Mouse (Mus musculus): Measurements from ENCODE around the gene Cfap100. TPM values are rescaled to one million over a fixed set of nuclear protein-coding genes. Genes with fewer than 3 reads are reported as not detected.

The Cfap100 gene
- total RNA-seq, 1 experiment: 0.98 TPM

DNA sequence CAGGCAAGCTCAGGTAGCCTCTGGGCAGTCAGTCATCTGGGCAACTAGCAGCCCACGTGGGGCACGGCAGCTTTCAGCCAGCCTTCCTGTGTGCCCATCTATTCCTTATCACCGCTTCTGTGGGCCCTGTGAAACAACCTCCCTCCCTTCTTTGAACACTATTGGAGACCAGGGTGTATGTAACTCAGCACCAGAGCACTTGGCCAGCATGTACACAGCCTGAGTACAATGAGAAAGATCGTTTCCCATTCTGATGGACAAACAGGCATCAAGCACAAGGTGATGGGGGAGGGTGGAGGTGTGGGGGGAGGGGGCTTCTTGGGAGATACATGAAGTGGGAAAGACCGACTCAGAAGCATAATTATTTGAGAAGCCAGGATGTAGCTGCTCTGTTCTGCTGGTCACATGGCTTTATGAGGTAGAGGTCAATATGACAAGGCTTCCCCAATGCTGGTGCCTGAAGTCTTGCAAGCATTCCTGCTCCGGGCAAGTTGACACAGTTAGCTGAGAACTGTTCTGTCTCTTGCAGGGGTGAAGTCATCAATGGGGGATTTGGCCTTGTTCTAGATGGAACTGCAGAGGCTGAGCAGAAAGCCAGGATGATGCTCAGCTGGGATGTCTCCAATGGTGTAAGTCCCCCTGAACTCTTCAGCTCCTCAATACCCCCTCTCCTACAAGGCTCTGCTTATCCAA, 67.5 kb downstream of the Cfap100 start:
- H3K9ac ChIP-seq (ENCODE audit: insufficient read depth, low read depth, low read length, poor library complexity, severe bottlenecking): no peak overlapping the region
- in situ Hi-C loops (cut with MboI; ENCODE audit: low sequenced_read_pairs in 2 of 2, unreplicated experiment in 2 of 2): no loop called here
- no peak for TF ChIP-seq CHD2 (IDR thresholded peaks at IDR 0.05; ENCODE audit: low read depth, low read length)
- no peak for TF ChIP-seq ZNF384 (IDR thresholded peaks at IDR 0.05; ENCODE audit: low read depth, low read length)
- TF ChIP-seq HCFC1 (IDR thresholded peaks at IDR 0.05; ENCODE audit: borderline replicate concordance, insufficient read depth, low read length): no peak
- TF ChIP-seq ZC3H11A (IDR thresholded peaks at IDR 0.05; ENCODE audit: borderline replicate concordance, low read depth, low read length): no peak
- no peak for TF ChIP-seq MAFK (IDR thresholded peaks at IDR 0.05; ENCODE audit: insufficient read depth, low read depth, low read length)
- no peak overlapping the region for H3K27ac ChIP-seq (ENCODE audit: insufficient read depth, low read depth, low read length, poor library complexity, severe bottlenecking)
- peaks cover 2 to 7% of the 10 kb centered on the region in 2 experiments; a peak in 1 of 4 replicates for H3K4me1 ChIP-seq (ENCODE audit: control insufficient read depth in 2 of 2, insufficient read depth in 2 of 2, low read length in 2 of 2, poor library complexity in 1 of 2)
- H3K4me3 ChIP-seq (ENCODE audit: insufficient read depth in 1 of 2, low read depth in 1 of 2, low read length in 2 of 2, poor library complexity in 1 of 2, severe bottlenecking in 1 of 2): no peak overlapping the region
- DNase-seq (ENCODE audit: low read depth, low spot score): peak; percentile 17
- H3K36me3 ChIP-seq (ENCODE audit: control insufficient read depth, insufficient read depth, low read length, poor library complexity, severe bottlenecking): no peaks in the 10 kb centered on the region
- H3K9me3 ChIP-seq (ENCODE audit: control insufficient read depth, insufficient read depth, low read depth, low read length): no peaks in the 10 kb centered on the region

GRCm38 (mm10) chr6:90360024-90360781, 68.4 kb downstream of the Cfap100 start:
- in situ Hi-C loops (cut with MboI; ENCODE audit: low sequenced_read_pairs in 2 of 2, unreplicated experiment in 2 of 2): no loop called here

GRCm38 (mm10) chr6:90359445-90359844, 69.2 kb downstream of the Cfap100 start:
- TF ChIP-seq MAFK (IDR thresholded peaks at IDR 0.05; ENCODE audit: insufficient read depth, low read depth, low read length) (no peak), ZC3H11A (IDR thresholded peaks at IDR 0.05; ENCODE audit: borderline replicate concordance, low read depth, low read length) (no peak), HCFC1 (IDR thresholded peaks at IDR 0.05; ENCODE audit: borderline replicate concordance, insufficient read depth, low read length) (no peak), CHD2 (IDR thresholded peaks at IDR 0.05; ENCODE audit: low read depth, low read length) (no peak)
- in situ Hi-C loops (cut with MboI; ENCODE audit: low sequenced_read_pairs in 2 of 2, unreplicated experiment in 2 of 2): no loop called here
- Histone ChIP-seq H3K9ac (ENCODE audit: insufficient read depth, low read depth, low read length, poor library complexity, severe bottlenecking) (no peak overlapping the region), H3K27ac (ENCODE audit: insufficient read depth, low read depth, low read length, poor library complexity, severe bottlenecking) (no peak overlapping the region), H3K4me1 (ENCODE audit: control insufficient read depth in 2 of 2, insufficient read depth in 2 of 2, low read length in 2 of 2, poor library complexity in 1 of 2) (peaks cover 2 to 7% of the 10 kb centered on the region in 2 experiments; a peak in 1 of 4 replicates), H3K4me3 (ENCODE audit: insufficient read depth in 1 of 2, low read depth in 1 of 2, low read length in 2 of 2, poor library complexity in 1 of 2, severe bottlenecking in 1 of 2) (no peak overlapping the region), H3K9me3 (ENCODE audit: control insufficient read depth, insufficient read depth, low read depth, low read length) (no peaks in the 10 kb centered on the region), H3K36me3 (ENCODE audit: control insufficient read depth, insufficient read depth, low read length, poor library complexity, severe bottlenecking) (no peaks in the 10 kb centered on the region)
- no peak for DNase-seq (ENCODE audit: low read depth, low spot score)

More at GRCm38 (mm10) chr6:90360024-90360781, 68.4 kb downstream of the Cfap100 start:
- H3K9ac ChIP-seq (ENCODE audit: insufficient read depth, low read depth, low read length, poor library complexity, severe bottlenecking): no peak overlapping the region
- H3K9me3 ChIP-seq (ENCODE audit: control insufficient read depth, insufficient read depth, low read depth, low read length): no peaks in the 10 kb centered on the region
- peak; percentile 20 for DNase-seq (ENCODE audit: low read depth, low spot score)
- TF ChIP-seq HCFC1 (IDR thresholded peaks at IDR 0.05; ENCODE audit: borderline replicate concordance, insufficient read depth, low read length) (no peak), MAFK (IDR thresholded peaks at IDR 0.05; ENCODE audit: insufficient read depth, low read depth, low read length) (no peak), ZC3H11A (IDR thresholded peaks at IDR 0.05; ENCODE audit: borderline replicate concordance, low read depth, low read length) (no peak), ZNF384 (IDR thresholded peaks at IDR 0.05; ENCODE audit: low read depth, low read length) (no peak), CHD2 (IDR thresholded peaks at IDR 0.05; ENCODE audit: low read depth, low read length) (no peak)
- H3K36me3 ChIP-seq (ENCODE audit: control insufficient read depth, insufficient read depth, low read length, poor library complexity, severe bottlenecking): no peaks in the 10 kb centered on the region
- peaks cover 2 to 7% of the 10 kb centered on the region in 2 experiments; a peak in 1 of 4 replicates for H3K4me1 ChIP-seq (ENCODE audit: control insufficient read depth in 2 of 2, insufficient read depth in 2 of 2, low read length in 2 of 2, poor library complexity in 1 of 2)
- no peak overlapping the region for H3K27ac ChIP-seq (ENCODE audit: insufficient read depth, low read depth, low read length, poor library complexity, severe bottlenecking)
- H3K4me3 ChIP-seq (ENCODE audit: insufficient read depth in 1 of 2, low read depth in 1 of 2, low read length in 2 of 2, poor library complexity in 1 of 2, severe bottlenecking in 1 of 2): no peak overlapping the region

- no peak for TF ChIP-seq CHD2 (IDR thresholded peaks at IDR 0.05; ENCODE audit: low read depth, low read length)
- no peak overlapping the region for H3K9ac ChIP-seq (ENCODE audit: insufficient read depth, low read depth, low read length, poor library complexity, severe bottlenecking)
- no peak overlapping the region for H3K27ac ChIP-seq (ENCODE audit: insufficient read depth, low read depth, low read length, poor library complexity, severe bottlenecking)
- H3K36me3 ChIP-seq (ENCODE audit: control insufficient read depth, insufficient read depth, low read length, poor library complexity, severe bottlenecking): no peaks in the 10 kb centered on the region
- in situ Hi-C loops (cut with MboI; ENCODE audit: low sequenced_read_pairs in 2 of 2, unreplicated experiment in 2 of 2): no loop called here
- H3K4me3 ChIP-seq (ENCODE audit: insufficient read depth in 1 of 2, low read depth in 1 of 2, low read length in 2 of 2, poor library complexity in 1 of 2, severe bottlenecking in 1 of 2): no peak overlapping the region
- no peaks in the 10 kb centered on the region for H3K9me3 ChIP-seq (ENCODE audit: control insufficient read depth, insufficient read depth, low read depth, low read length)
- peaks cover 2 to 7% of the 10 kb centered on the region in 2 experiments; a peak in 1 of 4 replicates for H3K4me1 ChIP-seq (ENCODE audit: control insufficient read depth in 2 of 2, insufficient read depth in 2 of 2, low read length in 2 of 2, poor library complexity in 1 of 2)
- no peak for DNase-seq (ENCODE audit: low read depth, low spot score)
These were observed 70.5 kb downstream of the Cfap100 start for GRCm38 (mm10) chr6:90358142-90358541.

Other genes with a start within 250 kb of the Cfap100 start
- not detected in 2 replicates for gene V1ra8, start 226.0 kb downstream of the Cfap100 start, total RNA-seq (2012; rRNA removed)
- 2.1 and 2.3 TPM in 2 replicates for gene Vmn1r53, start 204.4 kb downstream of the Cfap100 start, total RNA-seq (2012; rRNA removed)
- gene Vmn1r54, start 182.5 kb downstream of the Cfap100 start, total RNA-seq (2012; rRNA removed): not detected in 2 replicates
- not detected in 2 replicates for gene BC048671, start 127.6 kb downstream of the Cfap100 start, total RNA-seq (2012; rRNA removed)
- 0.54 and 0.74 TPM in 2 replicates for gene Chst13, start 103.6 kb downstream of the Cfap100 start, total RNA-seq (2012; rRNA removed)
- gene Uroc1, start 95.5 kb downstream of the Cfap100 start, total RNA-seq (2012; rRNA removed): 0.09 TPM in 1 of 2 replicates, not detected in the other
- gene Zxdc, start 59.3 kb downstream of the Cfap100 start, total RNA-seq (2012; rRNA removed): 10.6 and 12.0 TPM in 2 replicates
- gene Klf15, start 33.8 kb upstream of the Cfap100 start, total RNA-seq (2012; rRNA removed): 6.4 and 11.3 TPM in 2 replicates
- 3.9 and 4.0 TPM in 2 replicates for gene Aldh1l1, start 57.6 kb upstream of the Cfap100 start, total RNA-seq (2012; rRNA removed)
- gene Slc41a3, start 175.9 kb upstream of the Cfap100 start, total RNA-seq (2012; rRNA removed): 3.2 and 4.0 TPM in 2 replicates

Measured in ES-E14 (cell line).